Mouse (Mus musculus) G1E (cell line): ENCODE measurements at regions not wholly inside any gene's neighbourhood (a gene's known extent, or its start where the extent isn't known, plus 50 kb on each side); places are given as distances from the start of the nearest gene placed in this dataset.

Experiments
- CTCF ChIP-seq: IDR thresholded peaks from 2 replicates; pipeline ENCODE4 v1.5.1; 2012; ENCODE audit warnings: low read depth, low read length, inconsistent platforms, mixed read lengths
- POLR2AphosphoS5 ChIP-seq: IDR thresholded peaks from 2 replicates; pipeline ENCODE4 v1.6.1; 2012; ENCODE audit warnings: low read depth, low read length, inconsistent platforms; ENCODE audit not compliant: insufficient replicate concordance

DNA sequence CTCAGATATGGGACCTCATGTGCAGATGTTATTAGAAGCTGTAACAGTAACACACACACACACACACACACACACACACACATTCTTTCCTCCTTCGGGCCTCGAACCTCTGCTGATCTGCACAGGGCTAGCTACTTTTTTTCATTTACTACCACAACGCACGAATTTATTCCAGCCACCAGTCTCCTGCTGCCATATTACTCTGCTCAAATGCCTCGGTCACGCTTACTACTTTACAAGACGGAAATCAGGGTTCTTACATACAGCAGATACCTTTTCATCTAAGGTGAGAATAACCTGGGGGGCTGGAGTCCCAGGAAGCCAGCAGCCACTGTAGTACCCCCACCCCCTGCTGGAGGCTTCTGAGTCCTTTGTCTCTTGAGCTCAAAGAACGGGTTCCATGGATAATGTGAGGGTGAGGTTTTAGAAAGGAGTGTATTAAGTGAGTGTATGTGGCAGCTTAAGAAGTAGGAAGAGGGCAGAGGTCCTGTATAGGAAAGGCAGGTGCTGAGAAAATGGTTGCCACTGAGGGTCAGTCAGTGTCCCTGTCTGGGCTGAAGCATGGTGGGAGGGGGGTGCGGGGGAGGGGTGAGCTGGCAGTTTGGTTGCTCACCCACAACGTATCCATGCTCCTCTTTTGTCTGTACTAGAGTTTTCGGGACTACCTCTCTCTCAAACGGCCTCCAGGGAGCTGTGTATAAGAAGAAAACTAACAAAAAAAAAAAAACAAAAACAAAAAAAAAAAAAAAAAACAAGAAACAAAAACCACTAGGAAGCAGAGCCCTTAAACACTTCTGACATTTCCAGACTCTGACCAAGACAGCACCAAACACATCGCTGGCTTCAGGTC, 56.3 kb upstream of the Cpm start:
- TF ChIP-seq CTCF: no peak
- no peak for TF ChIP-seq POLR2AphosphoS5
